Mouse (Mus musculus): Measurements from ENCODE around the gene Plg.

DNA sequence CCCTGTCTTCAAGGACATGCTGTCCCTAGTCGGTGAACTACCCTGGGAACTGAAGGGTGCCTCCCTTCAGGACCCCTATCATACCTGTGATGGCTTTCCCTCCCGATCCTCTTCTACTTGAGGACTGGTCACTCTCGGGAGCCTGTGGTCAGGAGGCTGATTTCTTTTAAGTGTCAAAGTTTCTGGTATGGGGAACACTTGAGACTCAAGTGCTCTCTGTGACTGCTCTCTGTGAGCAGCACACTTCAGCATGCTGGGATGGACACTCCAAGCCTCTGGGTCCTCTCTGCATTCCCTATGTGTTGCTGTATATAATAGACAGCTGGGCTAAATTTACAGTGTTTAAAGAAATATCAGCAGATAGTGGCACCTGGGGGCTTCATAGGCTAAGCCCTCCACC, 89.2 kb downstream of the Plg start:
- no peak for TF ChIP-seq CTCF (IDR thresholded peaks at IDR 0.05; ENCODE audit: low read depth, low read length)
- TF ChIP-seq POLR2A (IDR thresholded peaks at IDR 0.05; ENCODE audit: borderline replicate concordance, low read depth, low read length): no peak

All from bone marrow macrophage, adult 2 months (primary cell).